Mouse (Mus musculus) brain, embryonic 14.5 days (tissue): ENCODE data around the gene Slc25a45.

ENCODE experiments used
- CTCF ChIP-seq: fragments of 200-500 bp; IDR thresholded peaks from 2 replicates; pipeline ENCODE4 v1.5.1; 2012; ENCODE audit warnings: inconsistent platforms, mild to moderate bottlenecking, moderate library complexity, borderline replicate concordance; ENCODE audit not compliant: insufficient read depth, insufficient read length; ENCODE audit errors: extremely low read depth
- POLR2A ChIP-seq: fragments of 200-500 bp; IDR thresholded peaks from 2 replicates; pipeline ENCODE4 v1.6.1; 2012; ENCODE audit warnings: mild to moderate bottlenecking, inconsistent platforms, borderline replicate concordance; ENCODE audit not compliant: poor library complexity, insufficient read depth, insufficient read length, severe bottlenecking; ENCODE audit errors: extremely low read depth

GRCm38 (mm10) chr19:5879735-5880134 lies 2.1 kb downstream of the Slc25a45 start:
- TF ChIP-seq CTCF (no peak), POLR2A (no peak)
